Mouse (Mus musculus) bone marrow macrophage, adult 2 months (primary cell): ENCODE data around the gene Gm21861. TPM values are rescaled to one million over a fixed set of nuclear protein-coding genes. Genes with fewer than 3 reads are reported as not detected.
"Not testable (repeated sequence)": the region's sequence is repeated elsewhere in the genome, so short reads cannot be mapped to it uniquely, and the experiment has no call there.

ENCODE experiments used
- H3K27ac ChIP-seq: 2 replicates; pipeline ENCODE4 v1.5.1; 2012; ENCODE audit warnings: low read depth, low read length; ENCODE audit not compliant: insufficient read depth
- H3K4me1 ChIP-seq: 2 replicates; pipeline ENCODE4 v1.6.1; 2012; ENCODE audit warnings: low read length; ENCODE audit not compliant: control insufficient read depth, insufficient read depth
- H3K4me3 ChIP-seq: 2 replicates; pipeline ENCODE4 v1.5.1; 2012; ENCODE audit warnings: mild to moderate bottlenecking, low read length, moderate library complexity; ENCODE audit not compliant: insufficient read depth
- polyA plus RNA-seq: library from polyadenylated mRNA; stranded (reverse); fragments of >200 nt; gene quantifications from 2 replicates; pipeline ENCODE4 v1.2.4, GENCODE M21; 2012; ENCODE audit not compliant: missing spikeins, insufficient read depth, insufficient read length

Gene Gm21861
- polyA plus RNA-seq = not detected in 2 replicates

DNA sequence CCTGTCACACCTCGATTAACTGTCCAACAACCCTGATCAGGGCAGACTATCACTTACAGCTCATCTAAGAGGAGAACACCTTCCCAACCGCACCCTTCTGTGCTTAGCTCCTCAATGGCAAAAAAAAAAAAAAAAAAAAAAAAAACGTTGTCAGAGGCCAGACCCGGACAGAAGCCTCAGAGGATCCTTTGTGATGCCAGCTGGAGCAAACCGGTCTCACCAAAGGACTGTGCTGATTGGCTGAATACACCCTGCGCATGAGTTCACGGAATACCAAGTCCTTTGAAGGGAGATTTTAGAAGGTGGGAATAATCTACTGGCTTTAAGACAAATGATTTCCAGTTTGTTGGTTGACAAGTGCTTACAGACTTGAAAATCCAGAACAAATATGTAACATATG is at the start of gene Gm21861:
Gene Gm21861, minus strand, starts transcription at position 101 of the 400 bp plus-strand sequence.
- not testable (repeated sequence) for H3K4me3 ChIP-seq, H3K4me1 ChIP-seq, H3K27ac ChIP-seq
